Mouse (Mus musculus) cortical plate, adult 2 months (tissue): Measurements from ENCODE around the gene Nedd9.

Experiments used
- CTCF ChIP-seq: fragments of 200-500 bp; IDR thresholded peaks from 2 replicates; pipeline ENCODE4 v1.5.1; 2011; ENCODE audit warnings: mild to moderate bottlenecking, control low read depth, low read length; ENCODE audit not compliant: insufficient read depth; ENCODE audit errors: extremely low read depth
- POLR2A ChIP-seq: fragments of 200-500 bp; IDR thresholded peaks from 2 replicates; pipeline ENCODE4 v1.6.1; 2011; ENCODE audit warnings: mild to moderate bottlenecking, low read length, control low read depth; ENCODE audit not compliant: insufficient read depth; ENCODE audit errors: extremely low read depth

- TF ChIP-seq CTCF (no peak), POLR2A (no peak)
Measured at GRCm38 (mm10) chr13:41408374-41408952, 78.7 kb downstream of the Nedd9 start.
